Mouse (Mus musculus): ENCODE results near the gene Pard3.

Gene Pard3

DNA sequence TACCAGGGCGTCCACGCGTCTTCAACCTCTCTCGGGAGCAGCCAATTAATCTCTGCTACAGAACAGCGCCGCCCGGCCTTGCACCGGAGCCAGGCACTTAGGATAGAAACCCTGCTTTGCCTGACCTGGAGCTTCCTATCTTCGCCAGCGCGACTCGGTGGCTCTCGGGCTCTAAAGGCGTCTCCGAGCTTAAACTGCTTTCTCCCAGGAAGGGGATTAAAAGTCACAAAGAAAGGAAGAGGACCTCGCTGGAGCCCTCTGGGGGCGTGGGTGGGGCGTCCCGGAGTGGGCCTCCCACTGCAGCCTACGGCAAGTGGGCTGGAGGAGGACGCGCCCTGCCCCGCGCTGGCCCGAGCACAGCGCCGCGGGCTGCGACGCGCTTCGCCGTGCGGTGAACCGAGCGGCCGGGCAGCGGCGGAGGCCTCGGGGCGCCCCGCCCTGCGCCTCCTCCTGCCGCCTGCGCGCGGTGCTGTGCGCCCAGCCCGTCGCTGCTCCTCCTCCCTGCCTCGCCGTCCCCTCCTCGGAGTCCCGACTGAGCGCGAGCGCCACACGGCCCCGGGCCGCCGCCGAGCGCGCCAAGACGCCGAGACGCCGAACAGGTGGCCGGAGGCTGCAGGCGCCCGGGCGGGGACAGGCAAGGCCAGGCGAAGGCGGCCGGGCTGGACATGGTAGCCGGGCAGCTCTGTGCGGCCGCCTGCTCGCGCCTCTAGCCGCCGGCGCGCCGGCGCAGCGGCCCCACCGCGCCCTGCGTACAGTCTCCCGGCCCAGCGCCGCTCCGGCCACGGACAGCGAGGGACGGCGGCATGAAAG is at the start of gene Pard3:
Gene Pard3, plus strand, starts transcription at position 343 of the 810 bp plus-strand sequence.
- peak; percentile 89 to 94 for DNase-seq (ENCODE audit: inconsistent age in 2 of 2, low spot score in 1 of 2)

DNA sequence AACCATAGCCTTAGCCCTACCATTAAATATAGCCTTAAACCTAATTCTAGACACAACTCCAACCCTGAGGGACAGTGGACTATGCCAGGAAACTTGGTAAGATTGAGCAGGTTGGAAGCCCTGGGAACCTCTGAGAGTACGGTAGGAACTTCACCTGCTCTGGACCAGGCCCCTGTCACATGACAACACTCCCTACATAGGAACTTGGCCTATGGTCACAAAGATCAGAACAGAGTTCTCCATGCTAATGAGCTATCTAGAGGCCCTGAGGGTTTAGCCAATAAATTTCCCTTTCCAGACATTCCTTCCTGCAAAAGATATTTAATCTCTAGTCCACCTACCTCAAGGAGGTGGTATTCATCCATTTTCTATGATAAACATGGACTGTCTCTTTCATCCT is 41.9 kb upstream of the Pard3 start:
- no peak for DNase-seq (ENCODE audit: inconsistent age in 2 of 2, low spot score in 1 of 2)

DNA sequence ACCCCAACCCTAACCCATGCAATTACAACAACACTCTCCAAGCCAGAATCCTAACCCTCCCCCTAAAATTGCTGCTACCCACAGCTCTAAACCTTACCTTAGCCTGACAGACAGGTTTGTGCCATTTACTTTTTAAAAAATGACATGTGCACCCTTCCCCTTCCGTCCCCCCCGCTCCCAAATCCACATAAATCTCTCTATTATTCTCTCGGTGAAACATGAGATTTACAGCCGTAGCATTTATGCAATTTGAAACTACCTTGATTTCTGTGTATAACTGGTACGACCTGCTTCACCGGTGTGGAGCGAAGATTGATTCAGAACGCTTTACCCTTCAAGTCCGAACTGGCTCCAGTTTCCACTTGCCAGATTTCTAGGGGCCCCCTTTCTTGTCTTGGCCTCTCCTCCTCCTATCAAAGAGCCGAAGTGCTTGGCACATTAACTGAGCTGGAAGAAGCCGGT is 38.4 kb upstream of the Pard3 start:
- DNase-seq (ENCODE audit: inconsistent age in 2 of 2, low spot score in 1 of 2) = no peak

DNA sequence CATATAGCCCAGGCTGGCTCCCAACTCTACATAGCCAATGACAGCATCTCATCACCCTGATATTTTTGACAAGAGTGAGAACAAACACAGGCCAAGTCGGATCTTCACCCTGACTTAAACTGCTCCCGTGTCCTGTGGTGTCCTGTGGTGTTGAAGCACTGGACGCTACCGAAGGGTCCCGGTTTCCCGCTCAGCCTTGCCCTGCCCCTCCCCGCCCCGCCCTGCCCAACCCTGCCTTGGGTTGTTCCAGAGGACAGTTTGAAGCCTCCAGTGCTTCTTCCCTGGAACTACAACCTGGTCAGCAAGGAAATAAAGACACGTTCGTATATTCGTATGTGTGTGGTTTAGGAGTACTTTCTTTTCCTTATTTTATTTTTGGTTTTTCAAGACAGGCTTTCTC is 37.9 kb upstream of the Pard3 start:
- DNase-seq (ENCODE audit: inconsistent age in 2 of 2, low spot score in 1 of 2) = no peak

DNA sequence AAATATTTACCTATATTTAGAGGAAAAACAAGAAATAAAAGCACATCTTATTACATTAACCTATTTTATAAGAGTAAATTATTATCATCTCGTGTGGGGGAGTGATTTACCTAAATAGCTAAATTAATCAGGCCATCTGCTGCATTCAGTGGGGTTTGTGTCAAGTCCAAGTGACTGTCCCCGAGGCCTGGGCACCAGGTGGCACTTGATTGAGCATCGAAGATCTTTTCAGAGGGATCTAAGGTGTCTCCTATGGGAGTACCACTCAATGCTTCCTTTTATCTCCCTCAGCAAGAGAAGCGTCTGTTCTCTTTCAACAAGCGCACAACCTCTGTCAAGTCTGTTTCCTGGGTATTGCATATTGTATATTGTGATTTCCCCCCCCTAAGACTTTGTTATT is 32.2 kb upstream of the Pard3 start:
- no peak for DNase-seq (ENCODE audit: inconsistent age in 2 of 2, low spot score in 1 of 2)

DNA sequence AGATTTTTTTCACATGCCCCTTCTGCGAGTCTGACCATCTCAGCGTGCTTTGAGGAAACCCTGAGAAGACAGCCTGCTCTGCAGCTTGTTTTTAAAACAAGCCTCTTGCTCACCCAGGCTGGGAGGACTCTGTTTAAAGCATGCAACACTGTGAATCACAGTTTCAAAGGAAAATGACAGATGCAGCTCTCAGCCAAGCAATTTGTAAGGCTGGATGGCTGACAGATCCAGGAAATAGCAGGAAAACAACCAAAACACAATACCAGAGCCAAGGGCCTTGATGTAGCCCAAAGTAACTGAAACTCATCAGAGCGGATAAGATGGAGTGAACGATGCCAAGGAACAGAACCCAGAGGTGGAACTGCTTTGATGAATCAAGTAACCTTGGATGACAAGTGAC is 24.8 kb upstream of the Pard3 start:
- peak in 1 of 2 experiments; percentile 24 for DNase-seq (ENCODE audit: inconsistent age in 2 of 2, low spot score in 1 of 2)

DNA sequence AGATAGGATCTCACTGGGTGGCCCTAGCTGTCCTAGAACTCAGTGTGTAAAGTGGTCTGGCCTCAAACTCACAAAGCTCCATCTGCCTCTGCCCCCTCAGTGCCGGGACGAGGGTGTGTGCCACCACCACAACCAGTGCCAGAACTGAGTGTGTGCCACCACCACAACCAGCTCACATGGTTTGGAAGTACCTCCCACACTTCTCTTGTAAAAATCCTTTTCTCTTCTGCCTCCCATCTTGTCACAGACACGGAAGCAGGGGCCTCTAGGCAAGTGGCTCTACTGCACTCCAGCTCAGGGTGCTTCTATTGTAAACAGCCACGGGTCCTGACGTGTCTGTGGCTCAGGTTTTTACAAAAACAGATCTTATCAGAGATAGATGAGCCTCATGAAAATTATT is 13.7 kb upstream of the Pard3 start:
- no peak for DNase-seq (ENCODE audit: inconsistent age in 2 of 2, low spot score in 1 of 2)

DNA sequence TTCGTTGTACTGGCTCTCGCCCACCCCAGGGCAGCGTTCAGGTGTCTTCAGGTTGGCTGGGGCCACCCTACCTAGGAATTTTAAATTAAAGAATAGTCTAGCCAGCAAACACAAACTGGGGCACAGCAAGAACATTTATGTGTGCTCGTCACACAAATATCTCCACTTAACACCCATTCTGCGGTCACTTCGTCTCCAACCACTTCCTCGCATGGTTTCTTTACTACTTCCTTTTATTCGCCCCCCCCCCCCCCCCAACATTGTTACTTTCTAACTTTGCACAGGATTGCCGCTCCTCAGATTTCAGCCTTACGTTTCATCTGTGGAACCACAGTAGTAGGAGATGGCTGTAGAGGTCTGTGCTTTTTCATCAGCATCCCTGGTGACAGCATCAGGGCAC is 11.6 kb upstream of the Pard3 start:
- no peak for DNase-seq (ENCODE audit: inconsistent age in 2 of 2, low spot score in 1 of 2)

DNA sequence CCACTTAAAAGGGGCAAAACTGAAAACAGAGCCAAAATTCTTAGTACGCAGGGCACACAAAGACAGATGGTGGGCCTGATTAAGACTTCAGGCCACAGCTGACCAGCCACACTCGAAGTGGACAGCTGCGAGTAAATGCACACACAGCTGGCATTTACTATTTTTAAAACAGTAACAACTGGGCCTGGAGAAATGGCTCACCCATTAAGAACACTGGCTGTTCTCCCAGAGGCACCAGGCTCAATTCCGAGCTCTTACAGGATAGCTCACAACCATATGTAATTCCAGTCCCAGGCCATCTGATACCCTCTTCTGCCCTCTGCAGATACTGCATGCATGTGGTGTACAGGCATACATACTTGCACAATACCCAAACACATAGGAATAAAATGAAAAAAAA is 8.6 kb upstream of the Pard3 start:
- DNase-seq (ENCODE audit: inconsistent age in 2 of 2, low spot score in 1 of 2) = no peak

DNA sequence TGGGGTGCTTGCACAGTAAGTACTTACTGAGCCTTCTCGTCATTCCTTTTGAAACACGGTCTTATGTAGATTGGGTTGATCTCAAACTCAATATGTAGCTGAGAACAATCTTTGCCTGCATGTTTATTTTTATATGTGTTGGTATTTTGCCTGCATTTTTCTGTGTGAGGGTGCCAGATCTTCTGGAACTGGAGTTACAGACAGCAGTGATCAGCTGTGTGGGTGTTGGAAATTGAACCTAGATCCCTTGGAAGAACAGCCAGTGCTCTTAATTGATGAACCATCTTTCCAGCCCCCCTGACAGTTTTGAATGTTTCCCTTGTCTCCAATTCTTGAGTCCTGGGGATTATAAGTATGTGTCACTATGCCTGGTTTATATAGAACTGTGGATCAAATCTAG is 4.9 kb upstream of the Pard3 start:
- DNase-seq (ENCODE audit: inconsistent age in 2 of 2, low spot score in 1 of 2) = no peak

DNA sequence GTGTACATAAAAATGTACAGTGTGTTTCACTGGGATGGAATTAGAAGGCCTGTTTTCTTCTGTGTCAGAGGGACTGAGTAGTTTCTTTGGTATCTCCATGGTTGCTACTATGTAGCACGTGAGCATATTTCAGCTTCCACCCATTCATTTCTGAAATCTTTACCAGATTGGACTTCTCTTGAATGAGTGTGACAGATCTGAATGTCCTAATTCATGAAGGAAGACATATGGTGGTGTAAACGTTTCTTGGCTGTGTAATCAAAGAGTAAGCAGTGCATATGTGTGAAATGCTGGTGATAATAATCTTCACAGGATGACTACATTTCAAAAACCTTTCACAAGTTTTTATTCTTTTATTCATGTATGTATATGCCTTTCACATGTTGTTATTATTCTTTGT is 3.9 kb upstream of the Pard3 start:
- no peak for DNase-seq (ENCODE audit: inconsistent age in 2 of 2, low spot score in 1 of 2)

DNA sequence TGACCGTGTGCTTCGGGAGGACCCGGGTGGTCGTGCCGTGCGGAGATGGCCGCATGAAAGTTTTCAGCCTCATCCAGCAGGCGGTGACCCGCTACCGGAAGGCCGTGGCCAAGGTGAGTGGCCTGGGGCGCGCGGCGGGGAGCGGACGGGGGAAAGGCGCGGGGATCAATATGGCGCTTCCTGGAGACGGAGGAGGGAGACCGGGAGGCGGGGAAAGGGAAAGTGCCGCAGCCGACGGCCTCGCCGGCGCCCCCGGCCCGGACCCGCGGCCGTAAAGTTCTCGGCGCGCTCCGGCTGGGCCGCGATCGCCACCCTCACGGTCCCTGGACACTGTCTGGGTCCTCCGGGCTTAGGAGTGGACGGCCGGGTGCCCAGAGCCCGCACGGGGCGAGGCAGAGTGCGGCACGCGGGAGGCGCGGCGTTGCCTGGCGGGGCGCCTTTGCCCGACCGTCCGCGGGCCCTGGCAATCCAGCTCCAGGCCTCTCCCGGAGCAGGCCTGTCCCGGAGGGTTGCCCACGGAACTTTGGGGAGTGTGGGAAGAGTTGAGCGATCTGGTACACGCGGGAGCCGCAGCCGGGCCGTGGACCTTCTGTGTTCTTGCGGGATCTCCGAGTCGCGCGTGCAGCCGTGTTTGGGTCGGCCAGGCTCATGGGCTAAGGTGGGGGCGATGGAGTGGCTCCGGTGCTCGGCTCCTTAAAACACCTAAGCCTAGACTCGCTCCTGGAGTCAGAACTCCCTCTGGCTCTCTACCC is 844 bp downstream of the Pard3 start:
- DNase-seq (ENCODE audit: inconsistent age in 2 of 2, low spot score in 1 of 2) = peak; percentile 74 to 94

DNA sequence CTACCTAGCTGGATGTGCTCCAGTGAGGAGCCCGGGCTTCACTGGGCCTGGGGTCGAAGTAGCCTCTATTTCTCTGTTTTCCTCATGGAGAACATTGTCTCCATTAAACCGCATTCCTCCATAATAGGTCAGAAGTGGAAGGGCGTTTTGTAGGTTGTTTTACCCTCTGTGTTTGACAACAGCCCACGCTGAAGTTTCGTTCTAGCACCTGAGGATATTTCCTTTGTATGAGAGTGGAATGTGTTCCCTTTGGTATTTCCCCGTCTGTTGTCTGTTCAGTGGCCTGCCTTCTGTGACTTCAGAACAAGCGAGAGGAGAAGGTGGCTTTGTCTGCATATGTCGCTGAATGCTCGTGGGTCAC is 1.4 kb downstream of the Pard3 start:
- no peak for DNase-seq (ENCODE audit: inconsistent age in 2 of 2, low spot score in 1 of 2)

DNA sequence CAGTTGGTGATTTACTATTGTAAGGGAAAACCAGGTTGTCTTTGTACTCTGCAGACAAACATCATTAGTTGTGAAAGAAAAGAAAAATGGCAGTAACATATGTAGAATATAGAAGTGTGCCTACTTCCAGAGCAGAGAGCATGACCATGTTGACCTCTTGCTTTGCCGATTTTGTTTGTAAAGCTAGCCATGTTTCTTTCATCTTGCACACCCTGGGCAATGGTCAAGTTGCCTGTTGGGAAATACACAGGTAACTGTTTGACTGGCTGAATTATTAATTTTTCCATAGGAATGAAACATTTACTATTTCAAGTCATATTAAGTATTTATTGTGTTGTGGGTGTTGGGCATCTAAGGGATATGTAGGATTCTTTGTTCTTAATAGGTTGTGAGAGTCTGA is 2.1 kb downstream of the Pard3 start:
- DNase-seq (ENCODE audit: inconsistent age in 2 of 2, low spot score in 1 of 2) = no peak

DNA sequence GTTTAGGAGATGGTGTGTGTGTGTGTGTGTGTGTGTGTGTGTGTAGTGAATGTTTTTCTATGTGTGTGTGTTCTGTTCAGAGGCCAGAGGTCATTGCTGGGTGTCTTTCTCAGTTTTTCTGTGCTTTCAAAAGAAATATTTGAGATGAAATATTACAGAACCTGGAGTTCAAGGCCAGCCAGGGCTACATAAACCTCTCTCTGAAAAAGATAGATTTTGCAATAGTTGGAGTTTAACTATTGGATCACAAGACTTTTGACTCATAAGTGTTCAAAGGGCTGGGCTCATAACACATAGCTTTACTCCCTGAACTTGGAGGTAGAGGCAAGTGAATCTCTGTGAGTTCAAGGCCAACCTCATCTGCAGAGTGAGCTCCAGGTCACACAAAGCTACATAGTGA is 2.8 kb downstream of the Pard3 start:
- peak; percentile 18 to 77 for DNase-seq (ENCODE audit: inconsistent age in 2 of 2, low spot score in 1 of 2)

DNA sequence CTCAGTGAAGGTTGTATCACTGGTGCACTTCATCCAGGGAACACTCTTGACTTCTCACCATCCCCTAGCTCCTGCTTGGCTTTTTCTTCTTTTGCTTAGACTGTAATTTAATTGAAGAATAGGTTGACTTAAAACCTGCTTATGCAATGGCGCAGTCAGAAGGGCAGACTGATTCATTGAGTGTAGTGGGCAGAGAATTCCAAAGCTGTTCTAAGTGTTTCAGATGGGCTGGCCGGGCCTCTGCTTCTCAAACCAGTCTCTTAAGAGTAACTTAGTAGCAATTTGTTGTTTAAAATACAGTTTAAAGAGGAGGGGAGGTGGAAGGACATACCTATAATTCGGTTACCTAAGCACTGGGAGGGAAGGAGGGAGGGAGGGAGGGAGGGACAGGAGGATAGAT is 5.0 kb downstream of the Pard3 start:
- DNase-seq (ENCODE audit: inconsistent age in 2 of 2, low spot score in 1 of 2) = no peak

DNA sequence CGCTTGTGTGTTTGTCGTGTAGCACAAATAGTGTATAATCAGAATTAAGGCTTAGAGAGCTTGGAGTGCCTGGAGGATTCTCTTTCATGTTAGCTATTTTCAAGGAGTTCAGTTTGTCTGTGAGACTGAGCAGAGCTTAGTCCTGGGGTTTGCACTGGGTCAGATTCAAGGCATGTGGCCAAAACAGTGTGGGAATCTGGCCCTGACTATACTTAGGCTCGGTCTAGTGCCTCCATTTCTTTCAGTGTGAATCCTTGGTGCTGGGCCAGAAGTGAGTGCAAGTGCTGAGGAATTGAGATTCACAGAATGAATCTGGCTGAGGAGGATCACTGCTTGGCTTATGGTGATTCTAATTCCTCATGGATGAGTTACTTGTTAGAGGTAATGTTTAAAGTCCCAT is 6.5 kb downstream of the Pard3 start:
- DNase-seq (ENCODE audit: inconsistent age in 2 of 2, low spot score in 1 of 2) = peak; percentile 32 to 64

DNA sequence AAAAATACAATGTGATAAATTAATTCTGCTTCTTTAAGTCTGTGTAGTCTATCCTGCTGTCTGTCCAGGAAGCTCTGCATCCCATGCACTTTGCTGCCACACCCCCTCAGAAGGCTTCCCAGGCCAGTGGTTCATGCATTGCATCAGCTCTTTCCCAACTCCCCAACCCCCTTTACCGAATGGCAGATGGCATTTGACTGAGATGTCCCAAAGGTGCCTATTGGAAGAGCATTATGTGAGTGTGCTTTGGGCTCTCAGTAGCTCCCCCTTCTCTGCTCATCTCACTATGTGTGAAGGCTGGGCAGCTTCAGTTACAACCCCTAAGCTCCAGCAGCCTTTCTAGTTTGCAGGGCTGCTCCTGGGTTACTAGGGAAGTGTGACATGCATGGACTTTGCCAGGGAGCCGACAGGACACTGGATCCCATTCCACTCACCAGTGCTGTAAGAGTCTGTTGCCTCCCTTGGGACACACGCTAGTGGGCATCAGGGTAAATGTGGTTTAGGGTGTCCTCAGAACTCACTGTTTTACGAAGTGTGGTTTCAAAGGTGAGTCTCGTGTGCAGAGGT is 9.4 kb downstream of the Pard3 start:
- DNase-seq (ENCODE audit: inconsistent age in 2 of 2, low spot score in 1 of 2) = peak in 1 of 2 experiments; percentile 28

DNA sequence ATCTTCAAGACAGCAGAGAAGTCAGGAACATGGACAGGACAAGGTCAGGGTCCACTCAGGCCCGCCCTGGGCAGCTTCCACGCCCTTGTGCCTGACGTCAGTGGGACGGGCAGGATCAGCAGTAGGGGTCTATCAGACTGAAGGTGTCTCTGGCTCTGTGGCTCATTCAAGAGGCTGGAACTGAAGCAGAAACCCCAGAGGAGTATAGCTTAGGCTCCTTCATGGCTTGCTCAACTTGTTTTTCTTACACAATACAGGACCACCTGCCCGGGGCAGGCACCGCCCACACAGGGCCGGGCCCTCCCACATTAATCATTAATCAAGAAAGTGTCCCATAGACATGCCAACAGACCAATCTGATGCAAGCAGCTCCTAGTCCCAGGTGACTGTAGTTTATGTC is 12.8 kb downstream of the Pard3 start:
- DNase-seq (ENCODE audit: inconsistent age in 2 of 2, low spot score in 1 of 2) = peak; percentile 33 to 62

DNA sequence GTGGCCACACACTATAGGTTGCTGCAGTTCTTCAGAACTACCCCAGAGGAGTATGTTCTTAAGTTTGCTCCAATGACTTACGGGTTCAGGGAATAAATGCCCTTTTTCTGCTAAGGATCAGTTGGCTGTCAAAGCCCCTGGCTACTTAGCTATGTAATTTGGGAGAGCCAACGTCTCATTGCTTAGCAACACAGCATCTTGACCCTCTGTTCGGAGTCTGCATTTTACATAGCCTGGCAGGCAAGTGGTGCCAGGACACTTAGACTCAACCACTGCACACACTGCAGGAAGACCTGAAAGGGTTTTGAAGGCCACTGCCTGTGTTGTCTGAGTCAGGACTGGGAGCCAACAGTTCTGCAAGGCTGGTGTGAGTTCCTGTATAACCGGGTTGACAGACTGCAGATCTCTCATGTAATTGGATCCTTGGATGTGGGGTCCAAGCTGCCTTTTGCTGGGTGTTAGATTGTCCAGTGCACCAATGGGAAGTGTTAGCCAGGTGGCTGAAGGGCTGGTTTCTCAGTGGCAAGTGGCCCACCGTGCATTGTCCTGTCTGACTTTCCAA is 15.6 kb downstream of the Pard3 start:
- peak; percentile 28 to 68 for DNase-seq (ENCODE audit: inconsistent age in 2 of 2, low spot score in 1 of 2)

DNA sequence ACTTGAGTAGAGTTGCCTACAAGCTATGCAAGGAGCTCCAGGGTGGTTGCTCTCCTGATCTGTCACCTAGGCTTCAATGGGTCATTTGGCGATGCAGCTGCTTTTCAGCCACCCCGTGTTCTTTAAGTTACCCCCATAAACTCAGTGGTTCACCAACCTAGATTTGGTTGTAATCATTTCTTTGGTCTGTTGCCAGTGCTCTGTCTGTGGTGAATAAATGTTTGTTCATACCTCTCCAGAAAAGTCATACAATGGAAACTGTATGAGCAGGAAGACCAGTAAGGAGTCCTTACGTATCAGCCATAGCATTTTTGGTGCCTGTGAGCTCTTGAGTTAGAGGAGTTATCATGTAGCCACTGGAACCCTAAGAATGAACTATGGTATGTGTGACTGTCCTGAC is 17.6 kb downstream of the Pard3 start:
- no peak for DNase-seq (ENCODE audit: inconsistent age in 2 of 2, low spot score in 1 of 2)

DNA sequence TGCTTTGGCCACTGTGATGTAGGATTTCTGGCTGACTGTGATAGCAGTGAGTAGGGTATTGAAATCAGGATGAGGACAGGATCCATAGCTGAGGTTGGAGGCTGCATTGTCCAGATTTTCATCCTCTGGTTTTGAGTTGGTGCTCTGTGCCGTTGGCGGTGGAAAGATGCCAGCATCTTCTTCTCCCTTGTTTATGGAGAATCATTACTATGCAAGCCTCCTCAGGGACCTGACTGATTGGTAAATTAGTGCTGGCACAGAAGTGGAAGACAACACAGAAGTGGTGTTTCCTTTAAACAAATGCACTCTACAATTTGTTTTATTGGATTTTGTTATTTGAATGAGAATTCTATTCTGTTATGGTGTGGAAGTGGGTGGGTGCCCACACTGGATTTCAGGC is 18.8 kb downstream of the Pard3 start:
- no peak for DNase-seq (ENCODE audit: inconsistent age in 2 of 2, low spot score in 1 of 2)

Data from adrenal gland, adult (tissue).